Mouse (Mus musculus): ENCODE measurements around the gene B3galt5.

B3galt5 gene

DNA sequence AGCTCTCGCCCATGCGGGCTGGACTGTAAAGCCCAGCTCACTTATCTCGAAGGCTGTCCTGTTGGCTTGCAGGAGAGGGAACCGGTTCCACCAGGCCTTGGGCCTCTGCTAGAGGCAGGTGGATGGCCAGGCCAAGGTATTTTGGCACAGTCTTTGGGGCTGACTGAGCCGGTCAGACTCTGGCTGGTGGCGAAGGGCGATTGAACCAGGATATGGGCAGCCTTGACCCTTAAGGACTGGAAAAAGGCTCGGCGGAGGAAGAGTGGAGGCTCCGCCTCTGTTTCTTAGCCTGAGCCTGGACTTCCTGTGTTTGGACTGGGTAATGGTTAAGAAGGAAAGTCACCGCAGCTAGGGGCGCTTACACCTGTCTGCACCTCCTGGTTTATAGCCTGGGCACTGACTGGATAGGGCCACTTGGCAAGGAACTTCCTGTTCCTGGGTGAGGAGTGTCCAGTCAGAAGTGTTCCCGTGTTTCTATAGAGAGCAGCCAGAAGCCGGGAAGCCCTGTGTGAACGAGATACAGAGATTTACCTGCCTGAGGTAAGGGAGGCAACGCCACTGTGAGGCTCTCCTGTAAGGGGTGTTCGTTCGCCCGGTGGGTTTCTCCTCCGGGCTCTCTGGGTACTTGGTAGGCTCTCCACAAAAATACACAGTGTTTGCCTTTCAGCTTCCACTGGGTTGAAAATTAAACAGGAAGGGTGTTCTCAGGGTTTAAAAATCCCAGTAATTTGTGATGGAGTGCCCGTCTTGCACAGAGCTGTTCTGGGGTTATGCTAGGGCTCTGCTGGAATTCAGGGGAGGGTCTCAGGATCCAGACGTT, 125.9 kb downstream of the B3galt5 start:
- CTCF ChIA-PET, result no interaction called here
- POLR2A ChIA-PET, result interaction anchor here in 2 of 4 experiments (0.7 to 0.9 kb wide), 2 partner anchors 103 to 287 kb away, joined by 3 read pairs; no protein-coding TSS in a partner anchor

DNA sequence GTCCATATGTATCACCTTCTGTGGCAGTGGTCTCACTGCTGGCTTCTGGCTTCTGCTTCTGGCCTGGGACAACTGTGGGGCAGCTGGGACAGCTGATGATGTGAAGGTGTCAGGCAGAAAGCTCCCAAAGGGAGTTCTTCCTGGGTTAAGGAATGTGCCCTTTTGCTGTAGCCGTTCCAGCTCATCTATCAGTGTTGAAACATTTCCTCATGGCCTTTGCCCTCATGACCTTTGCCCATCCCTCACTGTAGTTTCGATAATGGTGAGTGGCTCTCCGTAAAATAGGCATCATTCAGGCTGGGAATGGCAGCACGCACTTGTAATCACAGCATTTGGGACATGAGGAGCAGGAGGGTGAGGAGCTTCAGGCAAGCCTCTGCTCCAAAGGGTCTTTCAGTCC, 127.3 kb downstream of the B3galt5 start:
- CTCF ChIA-PET, result no interaction called here

DNA sequence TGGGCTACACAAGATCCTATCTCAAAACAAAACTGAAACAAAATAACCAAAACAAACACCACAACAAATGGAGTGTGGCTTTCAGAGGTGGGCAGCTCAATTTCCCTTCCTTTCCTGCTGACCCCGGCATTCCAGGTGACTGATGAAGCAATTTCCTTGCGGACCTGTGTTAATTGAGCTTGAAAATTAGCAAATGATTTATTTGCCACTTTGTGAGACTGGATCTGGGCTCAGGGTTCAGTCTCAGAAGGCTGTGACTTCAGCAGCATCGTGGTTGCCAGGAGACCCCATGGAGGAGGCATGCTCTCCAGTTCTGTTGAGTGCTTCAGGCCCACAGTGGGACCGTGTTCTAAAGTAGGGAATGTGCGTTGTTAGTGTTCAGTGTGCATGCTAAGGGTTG, 127.7 kb downstream of the B3galt5 start:
- ChIA-PET POLR2A (no interaction called here), CTCF (interaction anchor here in 1 of 4 experiments (0.6 to 0.9 kb wide), 2 partner anchors 11 to 18 kb away, joined by 3 read pairs; no protein-coding TSS in a partner anchor)

More for the DNA sequence above, 127.3 kb downstream of the B3galt5 start:
- POLR2A ChIA-PET, result no interaction called here

DNA sequence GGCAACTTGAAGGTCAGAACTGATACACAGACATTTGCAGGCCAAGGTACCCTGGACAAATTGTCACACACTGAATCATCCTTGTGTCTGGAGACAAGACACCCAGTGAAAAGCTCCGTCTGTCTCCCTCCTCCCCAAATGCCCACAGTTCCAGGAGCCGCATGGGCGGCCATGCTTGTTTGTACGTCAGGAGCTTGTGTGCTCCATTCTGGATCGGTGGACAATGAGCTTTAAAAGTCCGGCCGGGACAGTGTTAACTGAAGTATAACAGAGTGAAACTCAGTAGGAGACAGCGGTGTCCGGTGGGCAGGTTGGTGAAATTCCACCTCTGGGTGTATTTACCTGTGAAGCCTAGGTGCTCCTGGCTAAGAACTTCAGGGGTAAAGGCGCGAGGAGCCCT, 129.3 kb downstream of the B3galt5 start:
- CTCF ChIA-PET, result interaction anchor here in 1 of 4 experiments (0.6 kb wide), 1 partner anchor 121 kb away, joined by 3 read pairs; no protein-coding TSS in a partner anchor

More for the DNA sequence above, 129.3 kb downstream of the B3galt5 start:
- POLR2A ChIA-PET, result interaction anchor here in 2 of 4 experiments (1.1 kb wide), 2 partner anchors 11 kb away, joined by 3 read pairs; no protein-coding TSS in a partner anchor

Measured in embryonic stem cell, embryonic (primary cell).